Mouse (Mus musculus) megakaryocyte, embryonic 14.5 days (primary cell): ENCODE measurements around the gene Ino80b.

Source experiments
- FLI1 ChIP-seq: IDR thresholded peaks from 2 replicates; pipeline ENCODE4 v1.6.1; 2012; ENCODE audit warnings: low read length, inconsistent platforms, mixed read lengths
- GATA1 ChIP-seq: IDR thresholded peaks from 3 replicates; pipeline ENCODE4 v1.6.1; 2012; ENCODE audit warnings: mixed read lengths, low read length, inconsistent platforms, borderline replicate concordance

GRCm38 (mm10) chr6:83172240-83172920, 47.1 kb upstream of the Ino80b start:
- TF ChIP-seq FLI1 (no peak), GATA1 (no peak)
